Mouse (Mus musculus): Measurements from ENCODE around the gene Ldhd.

The Ldhd gene

DNA sequence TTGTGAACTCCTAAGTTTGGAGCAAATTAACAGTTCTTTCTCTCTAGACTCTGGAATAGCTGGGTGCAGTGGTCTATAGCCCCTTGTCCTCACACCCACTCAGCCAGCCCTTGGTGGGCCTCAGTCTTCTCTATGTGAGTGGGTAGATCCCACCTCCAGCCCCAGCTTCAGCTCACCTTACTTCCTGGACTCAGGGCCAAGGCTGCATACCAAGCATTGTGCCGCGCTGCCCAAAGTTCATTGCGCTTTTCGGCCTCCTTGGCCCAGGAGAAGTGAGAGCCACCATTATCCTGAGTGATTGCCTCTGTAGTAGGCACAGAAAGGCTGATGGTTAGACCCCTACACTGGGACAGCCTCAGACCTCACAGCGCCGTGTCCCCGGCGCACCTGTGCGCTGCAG is 2.3 kb downstream of the Ldhd start:
- DNase-seq (ENCODE audit: low read depth, low spot score) = no peak

DNA sequence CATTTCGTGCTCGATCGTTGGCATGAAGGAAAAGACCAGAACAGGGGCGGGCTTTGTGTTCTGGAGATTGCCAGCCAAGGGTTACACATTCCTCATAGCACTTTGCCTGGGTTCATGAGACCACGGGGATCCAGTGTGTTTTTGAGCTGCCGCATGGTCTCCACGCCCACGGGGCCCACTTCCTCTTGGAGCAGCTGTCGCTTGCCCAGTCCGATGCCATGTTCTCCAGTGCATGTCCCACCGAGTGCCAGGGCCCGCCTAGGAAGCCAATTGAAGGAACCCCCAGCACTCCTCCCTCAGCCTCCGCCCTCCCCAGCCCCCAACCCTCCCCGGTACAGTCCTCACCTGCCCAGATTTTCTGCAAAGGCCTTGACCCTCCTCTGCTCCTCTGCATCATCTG is 3.2 kb downstream of the Ldhd start:
- DNase-seq (ENCODE audit: low read depth, low spot score) = no peak

DNA sequence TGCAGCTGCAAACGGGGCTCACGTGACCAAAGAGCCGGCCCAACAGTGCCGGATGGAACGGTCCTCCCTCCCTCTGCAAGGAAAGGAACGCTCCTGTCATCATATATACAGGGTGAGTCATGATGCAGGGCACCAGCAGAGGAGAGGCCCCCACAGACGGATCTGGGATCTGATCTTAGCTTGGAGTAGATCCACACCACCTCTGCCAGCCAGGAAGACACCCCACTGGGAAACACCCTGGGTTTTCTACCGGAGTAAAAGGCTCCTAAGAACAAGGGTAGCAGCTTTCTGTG is 3.7 kb downstream of the Ldhd start:
- no peak for DNase-seq (ENCODE audit: low read depth, low spot score)

DNA sequence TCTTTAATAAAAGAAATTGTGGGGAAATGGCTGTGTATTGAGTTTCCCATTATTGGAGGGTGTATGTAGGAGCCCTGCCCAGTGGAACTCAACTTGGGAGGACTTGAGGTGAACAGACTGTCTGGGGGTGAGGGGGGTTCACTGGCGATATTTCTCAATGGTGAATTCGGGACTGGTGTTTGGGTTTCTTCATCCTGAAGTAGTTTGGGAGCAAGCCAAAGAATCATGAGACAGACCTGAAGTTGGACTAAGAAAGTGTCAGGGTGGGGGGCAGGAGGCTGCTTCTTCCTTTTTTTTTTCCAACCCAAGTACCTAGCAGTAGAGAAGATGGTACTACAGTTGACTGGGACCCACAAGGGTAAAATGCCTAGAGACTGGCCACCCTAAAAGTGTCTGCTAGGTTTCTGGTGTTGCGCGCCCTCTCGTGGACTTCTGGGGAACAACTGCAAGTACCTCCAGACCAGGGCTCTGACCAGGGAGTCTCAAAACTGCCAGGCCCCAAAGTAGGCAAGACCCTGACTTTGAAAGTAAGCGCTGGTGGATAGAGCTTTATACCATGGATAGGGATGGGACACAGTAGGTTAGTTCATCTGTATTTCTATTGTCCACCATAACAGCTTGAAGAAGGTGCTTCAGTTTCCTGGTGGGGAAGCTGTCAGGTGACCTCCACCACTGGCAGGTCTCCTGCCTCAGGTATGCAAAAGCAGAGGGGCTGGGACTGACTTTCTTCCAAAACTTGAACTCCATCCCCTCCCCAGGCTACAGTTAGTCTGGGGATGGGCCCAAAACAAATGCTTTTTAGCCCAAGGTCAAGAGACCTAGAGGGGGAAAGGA is 4.3 kb downstream of the Ldhd start:
- peak; percentile 75 for DNase-seq (ENCODE audit: low read depth, low spot score)

DNA sequence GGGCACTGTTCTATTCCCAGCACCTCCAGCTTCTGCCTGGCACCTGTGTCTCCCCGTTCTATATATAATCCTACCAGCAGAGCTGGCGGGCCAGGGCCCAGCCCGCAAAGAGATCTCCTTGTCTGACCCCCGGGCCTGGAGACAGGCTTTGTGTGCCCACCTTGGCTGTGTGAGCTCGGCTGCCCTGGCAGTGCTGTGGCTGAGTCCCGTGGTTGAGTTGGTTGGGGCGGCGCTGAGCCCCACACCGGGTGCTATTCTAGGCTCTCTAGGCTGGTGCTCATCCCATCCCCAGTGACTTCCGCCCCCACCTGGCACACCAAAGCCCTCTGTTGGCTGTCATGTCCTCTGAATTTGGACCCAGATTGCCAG is 5.3 kb downstream of the Ldhd start:
- no peak for DNase-seq (ENCODE audit: low read depth, low spot score)

DNA sequence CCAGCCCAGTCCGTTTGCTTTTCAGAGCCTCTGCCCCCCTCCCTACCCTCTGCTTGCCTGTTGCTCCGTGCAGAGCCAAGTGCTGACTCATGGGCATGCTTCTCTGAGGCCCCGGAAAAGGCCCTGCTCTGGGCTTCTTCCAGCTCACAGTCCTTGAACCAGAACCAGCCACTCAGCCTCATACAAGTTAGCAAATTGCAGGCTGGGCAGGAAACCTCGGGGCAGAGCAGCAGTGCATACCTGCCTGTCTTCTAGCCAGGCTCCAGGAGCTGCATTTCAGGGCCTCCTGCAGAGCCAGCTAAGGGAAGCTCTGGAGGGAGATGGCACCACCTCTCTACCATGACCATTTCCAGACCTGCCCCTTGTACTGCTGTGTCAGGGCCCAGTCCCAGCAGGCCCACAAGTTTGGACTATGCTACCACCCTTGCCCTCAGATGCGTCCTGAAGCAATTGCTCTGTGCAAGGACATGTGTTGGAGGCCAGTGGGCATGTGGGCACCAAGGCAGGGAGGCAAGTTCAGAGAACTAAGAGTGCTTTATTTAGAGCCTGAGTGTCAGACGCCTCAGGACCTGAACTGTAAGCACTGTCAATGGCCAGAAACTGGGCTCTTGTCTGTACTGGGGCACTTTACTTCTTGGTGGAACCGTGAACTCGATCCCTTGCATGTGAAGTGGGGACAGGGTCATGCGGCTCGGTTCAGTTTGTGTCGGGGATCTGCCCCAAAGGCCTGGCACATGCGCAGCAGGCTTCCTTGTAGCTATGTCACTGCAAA is 5.9 kb downstream of the Ldhd start:
- no peak for DNase-seq (ENCODE audit: low read depth, low spot score)

DNA sequence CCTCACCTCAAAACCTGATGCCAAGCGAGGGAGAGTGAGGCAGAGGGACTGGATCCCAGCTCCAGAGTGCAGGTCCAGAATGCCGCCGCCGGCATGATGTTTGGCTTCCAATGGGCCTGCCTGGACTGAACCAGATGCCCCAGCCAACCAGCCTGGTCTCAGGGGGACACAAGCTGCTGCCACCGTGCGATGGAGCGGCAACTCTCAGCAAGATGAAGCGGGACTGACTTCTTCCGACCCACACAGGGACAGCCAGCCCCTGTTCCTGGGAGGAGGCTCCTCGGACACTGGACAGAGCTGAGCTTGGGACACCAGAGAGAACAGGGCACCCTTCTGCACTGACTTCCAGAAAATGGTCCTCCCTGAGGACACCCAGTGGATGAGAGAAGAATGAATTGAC is 7.6 kb downstream of the Ldhd start:
- DNase-seq (ENCODE audit: low read depth, low spot score) = no peak

DNA sequence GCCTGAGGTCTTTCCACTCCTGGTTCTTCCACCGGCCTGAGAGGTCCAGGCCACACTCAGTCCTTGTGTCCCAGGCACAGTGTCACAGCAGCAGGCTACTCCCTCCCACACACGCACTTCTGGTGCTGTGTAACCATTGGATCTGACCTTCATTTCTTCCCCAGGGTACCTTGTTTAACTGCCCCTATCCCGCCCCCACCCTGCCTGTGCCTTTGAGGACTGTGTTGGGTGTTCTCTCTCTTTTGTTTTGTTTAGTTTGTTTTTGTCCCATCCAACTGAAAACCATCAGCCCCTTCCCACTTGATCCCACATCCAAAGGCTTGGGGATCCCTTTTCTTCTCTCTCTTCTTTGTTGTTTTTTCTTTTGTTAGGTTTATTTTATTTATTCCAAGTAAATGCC is 8.1 kb downstream of the Ldhd start:
- no peak for DNase-seq (ENCODE audit: low read depth, low spot score)

DNA sequence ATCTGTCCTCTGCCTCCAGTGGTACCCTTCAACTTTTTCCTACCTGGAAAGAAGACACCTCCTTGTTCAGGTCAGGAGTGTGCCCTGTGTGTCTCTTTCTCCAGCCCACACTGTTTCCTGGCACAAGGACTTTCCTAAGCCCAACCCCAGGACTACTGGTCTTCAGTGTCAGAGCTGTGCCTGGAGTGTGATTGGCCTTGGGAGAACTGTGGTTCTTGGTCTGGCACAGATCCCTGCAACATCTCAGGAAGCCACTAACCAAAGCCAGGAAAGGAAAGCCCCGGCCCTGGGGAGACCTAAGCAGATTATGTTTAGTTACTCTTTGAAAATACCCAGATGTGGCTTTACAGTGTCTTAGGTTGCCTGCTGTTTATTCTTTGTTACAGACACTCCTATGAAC is 10.2 kb downstream of the Ldhd start:
- no peak for DNase-seq (ENCODE audit: low read depth, low spot score)

DNA sequence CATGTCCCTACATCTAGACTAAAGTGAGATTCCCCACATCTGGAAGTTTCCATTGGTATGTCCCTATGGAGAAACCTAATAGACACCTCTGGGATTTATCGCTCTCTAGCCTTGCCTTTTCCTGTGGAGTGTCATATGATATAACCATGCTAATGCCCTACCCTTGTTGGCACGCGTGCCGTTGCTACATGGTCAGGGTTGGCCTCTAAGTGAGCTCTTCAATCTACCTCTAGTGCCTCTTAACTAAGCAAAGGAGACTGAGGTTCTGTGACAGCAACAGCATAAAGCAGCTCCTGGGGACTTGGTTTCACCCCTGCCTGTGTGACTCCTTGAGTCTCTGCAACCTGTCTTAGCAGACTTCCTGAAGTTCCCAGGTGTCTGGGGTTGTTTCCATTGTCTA is 11.9 kb downstream of the Ldhd start:
- DNase-seq (ENCODE audit: low read depth, low spot score) = no peak

DNA sequence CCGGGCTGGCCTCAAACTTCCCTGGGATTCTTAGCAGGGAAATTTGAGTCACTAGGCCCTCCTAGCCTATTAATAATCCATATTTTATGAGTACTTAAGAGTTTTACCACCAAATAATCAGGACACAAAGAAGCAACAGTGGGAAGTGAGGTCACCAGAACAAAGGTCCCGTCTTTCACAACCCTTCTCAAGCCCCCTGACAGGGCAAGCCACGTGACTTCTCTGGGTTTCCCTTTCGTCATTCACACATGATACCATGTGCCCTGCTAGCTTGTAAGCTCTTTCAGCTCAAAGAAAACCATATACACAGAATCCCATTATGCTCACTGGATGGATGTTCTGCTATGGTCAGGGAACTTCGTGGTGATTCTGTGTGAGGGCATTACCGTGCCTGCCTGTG is 12.4 kb downstream of the Ldhd start:
- DNase-seq (ENCODE audit: low read depth, low spot score) = no peak

DNA sequence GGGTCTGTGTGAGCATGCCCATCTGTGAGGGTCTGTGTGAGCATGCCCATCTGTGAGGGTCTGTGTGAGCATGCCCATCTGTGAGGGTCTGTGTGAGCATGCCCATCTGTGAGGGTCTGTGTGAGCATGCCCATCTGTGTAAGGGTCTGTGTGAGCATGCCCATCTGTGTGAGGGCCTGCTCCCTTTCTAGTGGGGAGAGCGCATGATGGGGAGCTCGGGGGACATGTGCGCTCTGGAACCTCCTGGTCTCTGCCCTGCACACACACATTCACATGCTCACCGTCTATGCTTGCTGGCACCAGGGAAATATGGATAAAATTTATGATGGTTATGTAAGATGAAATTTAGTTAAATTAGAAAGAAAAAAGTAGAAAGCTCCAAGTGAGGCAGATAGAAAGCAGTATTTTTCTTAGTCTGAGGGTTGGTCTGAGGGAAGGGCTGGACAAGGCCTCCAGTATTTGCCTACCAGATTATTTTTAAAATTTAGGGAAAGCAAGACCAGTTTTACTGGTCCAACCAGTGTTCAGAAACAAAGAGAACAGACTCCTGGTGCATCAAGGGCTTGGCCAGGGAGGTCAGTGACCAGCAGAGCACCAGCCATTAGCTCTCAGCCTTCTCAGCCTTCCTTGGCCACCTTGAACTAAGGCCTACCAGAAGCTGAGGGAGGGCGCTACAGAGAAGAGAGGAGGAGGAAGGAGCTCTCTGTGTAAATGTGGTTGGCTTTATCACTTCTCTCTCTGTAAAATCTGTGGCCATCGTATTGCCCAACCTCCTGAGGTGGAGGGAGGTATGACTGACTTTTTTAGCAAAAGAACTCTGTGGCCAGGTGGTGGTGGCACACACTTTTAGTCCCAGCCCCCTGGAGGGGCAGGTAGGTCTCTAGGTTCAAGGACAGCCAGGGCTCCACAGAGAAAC is 15.1 kb downstream of the Ldhd start:
- no peak for DNase-seq (ENCODE audit: low read depth, low spot score)

DNA sequence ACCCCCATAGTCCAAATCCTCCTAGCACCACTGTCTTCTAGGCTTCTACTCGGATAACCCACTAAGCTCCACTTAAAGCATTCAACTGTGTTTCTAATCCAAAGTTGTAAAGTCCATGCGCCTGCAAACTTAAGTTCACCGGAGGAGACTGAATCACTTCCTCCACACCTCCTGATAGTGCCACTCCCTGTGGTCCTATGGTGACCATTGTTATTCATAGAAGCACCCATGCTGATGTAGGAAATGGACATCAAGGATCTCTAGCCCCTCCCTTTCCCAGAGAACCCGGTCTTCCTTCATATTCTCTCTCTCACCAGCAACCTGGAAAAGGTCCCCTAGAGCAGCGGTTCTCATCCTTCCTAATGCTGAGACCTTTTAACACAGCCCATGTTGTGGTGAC is 17.0 kb downstream of the Ldhd start:
- DNase-seq (ENCODE audit: low read depth, low spot score) = no peak

DNA sequence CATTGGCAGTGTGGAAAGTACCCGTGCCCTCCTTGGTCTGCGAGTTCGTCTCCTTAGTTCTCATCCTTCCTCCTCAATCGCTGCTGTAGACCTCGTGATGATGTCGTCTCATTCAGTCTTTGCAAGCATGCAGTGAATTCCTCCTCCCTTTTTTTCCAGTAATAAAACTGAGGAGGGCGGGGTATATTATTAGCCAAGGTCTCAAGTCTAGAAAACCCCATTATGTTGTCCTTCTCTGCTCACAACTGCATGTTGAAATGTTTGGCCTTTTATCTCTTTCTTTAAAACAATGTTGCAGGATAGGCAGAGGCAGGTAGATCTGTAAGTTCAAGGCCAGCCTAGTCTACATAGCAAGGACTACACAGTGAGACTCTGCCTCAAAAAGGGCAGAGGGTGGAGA is 22.8 kb downstream of the Ldhd start:
- no peak for DNase-seq (ENCODE audit: low read depth, low spot score)

DNA sequence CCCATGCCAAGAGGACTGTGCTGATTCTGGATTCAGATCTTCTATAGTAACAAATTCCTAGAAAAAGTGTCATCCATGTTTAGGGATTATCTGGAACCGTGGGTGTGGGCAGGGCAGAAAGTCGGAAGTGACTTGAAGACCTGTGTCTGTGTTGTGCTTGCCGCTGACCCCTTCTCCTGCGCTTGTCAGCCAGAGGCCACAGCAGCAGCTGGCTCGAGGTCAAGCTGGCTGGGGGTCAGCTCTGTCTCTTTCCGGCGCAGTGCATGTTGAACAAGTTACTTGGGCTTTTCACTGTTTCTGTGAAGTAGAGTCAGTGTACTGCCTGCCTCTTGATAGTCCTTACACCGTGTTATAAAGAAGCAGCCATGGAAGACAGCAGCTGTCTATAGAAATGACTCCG is 23.2 kb downstream of the Ldhd start:
- no peak for DNase-seq (ENCODE audit: low read depth, low spot score)

DNA sequence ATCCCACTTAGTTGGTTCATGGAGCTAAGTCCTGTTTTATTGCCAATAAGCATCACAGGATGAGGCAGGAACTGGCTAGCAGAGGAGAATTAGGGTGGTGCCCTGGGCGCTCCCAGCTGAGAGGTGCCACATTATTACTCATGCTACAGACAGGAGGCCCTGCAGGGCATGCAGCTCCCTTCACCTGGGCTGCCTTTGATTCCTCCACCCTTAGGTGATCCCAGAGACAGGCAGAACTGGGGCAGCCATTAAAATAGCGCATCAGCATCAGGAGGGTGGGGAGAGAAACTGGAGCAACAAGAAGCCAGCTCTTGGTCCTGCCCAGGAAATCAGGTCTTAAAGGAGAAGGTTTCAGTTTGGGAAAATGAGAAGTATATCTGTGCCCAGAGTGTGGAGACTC is 25.2 kb downstream of the Ldhd start:
- no peak for DNase-seq (ENCODE audit: low read depth, low spot score)

DNA sequence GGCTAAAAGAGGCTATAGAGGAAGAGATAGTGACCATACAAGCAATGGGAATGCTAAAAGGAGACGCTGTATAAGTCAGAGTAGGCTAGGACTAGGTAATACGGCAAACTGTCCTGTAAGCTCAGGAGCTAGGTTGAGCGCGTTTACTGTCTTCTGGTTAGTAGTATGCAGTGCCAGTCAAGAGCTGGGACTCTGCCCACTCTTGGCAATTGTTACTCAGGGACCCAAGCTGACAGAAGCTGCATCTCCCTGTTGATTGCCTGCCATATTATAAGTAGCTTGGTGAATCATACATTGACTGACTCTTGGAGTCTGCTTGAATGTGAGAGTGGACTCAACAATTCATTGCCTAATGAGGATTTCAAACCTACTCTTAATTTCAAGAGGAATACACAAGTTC is 28.1 kb downstream of the Ldhd start:
- DNase-seq (ENCODE audit: low read depth, low spot score) = no peak

DNA sequence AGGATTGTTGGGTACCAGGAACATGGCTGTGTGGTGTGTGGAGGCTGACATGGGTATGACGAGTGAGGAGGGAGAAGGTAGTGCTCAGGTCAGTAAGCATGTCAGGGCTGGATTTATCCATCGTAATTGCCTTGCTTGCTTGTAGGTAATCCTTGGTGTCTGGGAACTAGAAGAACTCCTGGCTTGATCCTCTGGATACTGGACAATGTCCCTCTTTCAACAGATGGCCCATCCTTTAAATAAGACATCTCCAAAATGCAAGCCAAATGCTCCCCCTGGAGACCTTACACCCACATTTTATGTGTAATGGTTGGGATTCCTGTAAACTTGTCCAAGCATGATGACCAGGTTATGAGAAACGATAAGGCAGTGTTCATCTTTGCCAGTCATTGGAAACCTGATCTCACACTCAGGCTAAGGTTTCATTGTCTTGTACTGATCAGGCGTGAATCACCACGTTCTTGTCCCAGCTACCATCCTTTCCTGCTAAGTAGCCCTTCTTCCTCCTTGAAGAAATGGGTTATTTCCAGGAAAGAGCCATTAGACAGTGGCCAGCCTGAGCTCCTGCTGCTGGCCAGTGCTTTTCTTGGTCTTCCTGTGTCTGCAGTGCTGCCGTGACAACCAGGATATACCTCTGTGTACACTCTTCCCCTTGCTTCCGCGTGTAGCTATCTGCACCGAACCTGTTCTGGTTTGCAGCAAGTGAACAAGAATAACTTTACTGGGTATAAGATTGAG is 30.3 kb downstream of the Ldhd start:
- DNase-seq (ENCODE audit: low read depth, low spot score) = no peak

DNA sequence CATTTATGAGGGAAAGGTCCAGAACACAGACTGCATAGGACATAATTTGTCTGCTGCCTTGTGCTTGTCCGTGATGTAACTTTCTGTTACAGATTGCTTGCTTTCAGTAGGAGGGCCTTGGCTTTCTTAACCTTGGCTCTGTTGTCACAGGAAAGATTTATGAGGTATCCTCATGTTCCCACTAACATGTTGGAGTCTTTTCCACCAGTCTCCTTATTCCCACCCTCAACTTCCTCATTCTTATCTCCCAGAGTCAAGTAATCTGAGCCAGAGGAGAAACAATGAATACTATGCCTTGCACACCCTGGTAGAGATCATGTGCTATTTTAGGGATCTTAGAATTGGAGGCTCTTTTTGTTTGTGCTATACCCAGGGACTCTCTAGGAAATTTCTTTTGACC is 32.9 kb downstream of the Ldhd start:
- DNase-seq (ENCODE audit: low read depth, low spot score) = peak; percentile 78

DNA sequence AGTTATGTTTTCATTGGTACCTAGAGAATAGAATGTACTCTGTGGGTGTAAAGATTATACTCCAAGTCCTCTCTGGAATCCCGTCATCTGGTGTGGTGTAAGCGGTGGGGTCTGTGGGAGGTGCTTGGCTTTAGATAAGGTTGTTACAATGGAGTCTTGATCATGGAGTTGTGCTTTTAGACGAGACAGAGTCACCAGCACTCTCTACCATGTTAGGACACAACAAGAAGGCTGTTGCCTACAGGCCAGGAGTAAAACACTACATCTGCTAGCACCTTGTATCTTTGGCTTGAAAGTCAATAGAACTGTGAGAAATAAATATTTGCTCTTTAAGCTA is 33.7 kb downstream of the Ldhd start:
- no peak for DNase-seq (ENCODE audit: low read depth, low spot score)

DNA sequence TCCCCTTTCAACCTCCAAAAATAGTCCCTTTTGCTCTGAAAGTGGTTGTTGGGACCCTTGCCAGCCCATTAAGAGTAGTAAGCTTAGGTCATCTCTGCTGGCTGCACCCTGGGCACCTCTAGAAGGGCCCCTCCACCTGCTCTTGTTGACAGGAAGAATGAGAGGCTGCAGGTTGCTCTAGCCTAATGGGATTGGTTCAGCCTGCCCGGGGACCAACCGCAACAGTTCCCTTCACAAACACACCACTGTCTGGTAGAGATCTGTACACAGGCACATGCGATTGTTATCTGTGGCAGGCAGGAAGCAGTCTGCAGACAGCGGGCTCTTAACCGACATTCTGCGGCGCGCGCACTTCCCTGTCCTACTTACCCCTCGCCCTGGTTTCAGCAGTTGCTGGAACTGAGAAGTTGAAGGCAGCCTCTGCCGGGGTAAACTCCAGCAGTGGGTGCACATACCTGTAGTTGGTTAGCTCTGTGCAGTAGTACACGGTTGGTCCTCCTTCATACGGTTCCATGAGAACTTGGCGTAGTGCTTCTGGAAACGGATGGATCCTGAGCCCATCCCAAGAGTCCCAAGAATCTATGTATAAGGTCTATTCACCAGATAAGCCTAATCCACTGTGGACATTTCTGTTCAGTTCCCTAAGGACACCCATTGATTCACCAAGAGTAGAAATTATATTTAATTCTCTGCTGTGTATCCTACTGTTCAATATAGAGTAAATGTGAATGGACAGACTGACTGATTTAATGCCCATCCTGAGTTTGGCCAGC is 34.3 kb downstream of the Ldhd start:
- DNase-seq (ENCODE audit: low read depth, low spot score) = peak; percentile 28
